Mouse (Mus musculus) hindbrain, postnatal 0 days (tissue): Measurements from ENCODE around the gene Tenm4. TPM values are rescaled to one million over a fixed set of nuclear protein-coding genes. Genes with fewer than 3 reads are reported as not detected.

Experiments used
- ATAC-seq: fragments of 200-750 bp; cut with Nextera tagmentation; 2 replicates; pipeline ENCODE4 v1.8.0; 2017; ENCODE audit warnings: mild to moderate bottlenecking, moderate TSS enrichment, moderate library complexity
- DNase-seq: peaks from one replicate; pipeline ENCODE4 v3.0.0-alpha.2; 2015; ENCODE audit warnings: low spot score
- H3K27ac ChIP-seq: fragments of 300-500 bp; sonication (generic); 2 replicates; pipeline ENCODE4 v1.5.1; 2014; ENCODE audit warnings: mild to moderate bottlenecking
- H3K27me3 ChIP-seq: fragments of 300-500 bp; sonication (generic); 2 replicates; pipeline ENCODE4 v1.6.1; 2014; ENCODE audit warnings: low read length, mixed read lengths; ENCODE audit not compliant: insufficient read depth
- H3K36me3 ChIP-seq: fragments of 300-500 bp; sonication (generic); 2 replicates; pipeline ENCODE4 v1.6.1; 2014; ENCODE audit warnings: low read length, mixed read lengths; ENCODE audit not compliant: insufficient read depth
- H3K4me1 ChIP-seq: fragments of 300-500 bp; sonication (generic); 2 replicates; pipeline ENCODE4 v1.6.1; 2014; ENCODE audit warnings: antibody characterized with exemption, low read length, mixed read lengths; ENCODE audit not compliant: insufficient read depth
- H3K4me2 ChIP-seq: fragments of 300-500 bp; sonication (generic); 2 replicates; pipeline ENCODE4 v1.6.1; 2014; ENCODE audit warnings: low read depth, mild to moderate bottlenecking, low read length, moderate library complexity, mixed read lengths
- H3K4me3 ChIP-seq: fragments of 300-500 bp; sonication (generic); 2 replicates; pipeline ENCODE4 v1.5.1; 2014; ENCODE audit warnings: low read length
- H3K9ac ChIP-seq: fragments of 300-500 bp; sonication (generic); replicated peaks from 2 replicates; pipeline ENCODE4 v1.6.1; 2014; ENCODE audit warnings: mild to moderate bottlenecking, low read length, moderate library complexity, mixed read lengths
- H3K9me3 ChIP-seq: fragments of 300-500 bp; sonication (generic); 2 replicates; pipeline ENCODE4 v1.6.1; 2016; ENCODE audit warnings: low read length, mixed read lengths
- CTCF ChIP-seq: IDR thresholded peaks from 2 replicates; pipeline ENCODE4 v1.5.1; 2016; ENCODE audit warnings: antibody characterized with exemption, control low read depth, low read depth
- WGBS: fragments of 180-500 bp; shearing (Covaris S2); extraction: QIAGEN DNeasy Blood & Tissue Kit; methylation state at CpG from one replicate; pipeline ENCODE4 v1.1.7; 2014; 5-methylcytosine and 5-hydroxymethylcytosine counted together
- polyA plus RNA-seq: library from polyadenylated mRNA; unstranded; fragments of >200 nt; fragmentation: Nextera tagmentation; extraction: Ambion mirVana; gene quantifications from 2 replicates; pipeline ENCODE4 v1.2.1, GENCODE M21; 2015
- total RNA-seq: library from RNA; depleted of rRNA; stranded (reverse); fragments of >200 nt; gene quantifications from 2 replicates; pipeline ENCODE4 v1.2.3, GENCODE M21; 2014

Tenm4 gene
- total and polyA plus RNA-seq, 2 experiments from 2014 or later = 24.1 to 49.7 TPM

- no peak for DNase-seq
- no peaks in the 10 kb centered on the region for H3K36me3 ChIP-seq
- no peaks in the 10 kb centered on the region for H3K27me3 ChIP-seq
These were observed 655.1 kb downstream of the Tenm4 start for GRCm38 (mm10) chr7:96826101-96826500.

GRCm38 (mm10) chr7:96826672-96827071, 655.6 kb downstream of the Tenm4 start:
- Histone ChIP-seq H3K4me2 (no peak overlapping the region), H3K9ac (no peak overlapping the region), H3K27ac (no peak overlapping the region), H3K27me3 (no peaks in the 10 kb centered on the region), H3K9me3 (no peaks in the 10 kb centered on the region), H3K36me3 (no peaks in the 10 kb centered on the region), H3K4me3 (no peak overlapping the region), H3K4me1 (no peaks in the 10 kb centered on the region)
- ATAC-seq = no peak
- TF ChIP-seq CTCF = no peak
- no peak for DNase-seq
- WGBS = 86% methylated on average over 6 of the region's 6 CpGs

More at GRCm38 (mm10) chr7:96826101-96826500, 655.1 kb downstream of the Tenm4 start:
- no peak overlapping the region for H3K9ac ChIP-seq
- no peak overlapping the region for H3K27ac ChIP-seq
- no peak overlapping the region for H3K4me3 ChIP-seq
- no peak overlapping the region for H3K4me2 ChIP-seq
- H3K4me1 ChIP-seq = no peaks in the 10 kb centered on the region
- H3K9me3 ChIP-seq = no peaks in the 10 kb centered on the region
- WGBS = 69% methylated on average over 6 of the region's 6 CpGs
- no peak for TF ChIP-seq CTCF
- ATAC-seq = peak; percentile 48; the same call in 1 of the 2 replicates

DNA sequence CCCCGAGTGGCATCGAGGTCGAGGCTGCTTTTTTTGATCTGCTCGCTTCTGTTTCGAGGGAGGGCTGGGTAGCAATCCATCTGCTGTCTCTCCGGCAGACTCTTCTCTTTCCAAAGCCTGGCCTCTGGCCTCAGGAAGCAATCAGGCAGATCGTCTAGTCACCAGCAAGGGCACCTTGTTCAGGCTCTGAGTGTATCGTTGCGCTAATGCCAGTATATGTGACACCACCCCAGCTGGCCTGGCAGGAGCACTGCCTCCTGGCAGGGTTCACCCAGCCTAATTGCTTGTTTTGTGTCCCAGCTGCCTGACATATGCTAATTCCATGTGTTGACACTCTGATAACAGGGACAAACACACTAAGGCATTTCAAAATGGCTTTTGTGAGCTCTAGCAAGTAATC, 661.5 kb downstream of the Tenm4 start:
- H3K27ac ChIP-seq = no peak overlapping the region
- ATAC-seq = peak; percentile 78
- no peak overlapping the region for H3K4me2 ChIP-seq
- H3K4me3 ChIP-seq = no peak overlapping the region
- H3K27me3 ChIP-seq = no peaks in the 10 kb centered on the region
- H3K4me1 ChIP-seq = 0 out of 2 replicates have a peak, but pooled peaks cover 13% of the 10 kb centered on the region
- H3K36me3 ChIP-seq = no peaks in the 10 kb centered on the region
- DNase-seq = peak; percentile 76
- H3K9ac ChIP-seq = no peak overlapping the region
- 0 out of 2 replicates have a peak, but pooled peaks have one; percentile 15 for TF ChIP-seq CTCF
- H3K9me3 ChIP-seq = no peaks in the 10 kb centered on the region
- 21% methylated on average over 9 of the region's 9 CpGs for WGBS

- no peak overlapping the region for H3K9ac ChIP-seq
- no peaks in the 10 kb centered on the region for H3K36me3 ChIP-seq
- no peak overlapping the region for H3K4me3 ChIP-seq
- TF ChIP-seq CTCF = no peak
- H3K9me3 ChIP-seq = no peaks in the 10 kb centered on the region
- H3K27me3 ChIP-seq = no peaks in the 10 kb centered on the region
- DNase-seq (no peak), ATAC-seq (peak; percentile 27; the same call in 1 of the 2 replicates)
- 0 out of 2 replicates have a peak, but pooled peaks cover 13% of the 10 kb centered on the region for H3K4me1 ChIP-seq
- no peak overlapping the region for H3K4me2 ChIP-seq
- WGBS = 49% methylated on average over 3 of the region's 3 CpGs
- no peak overlapping the region for H3K27ac ChIP-seq
These were observed 662.0 kb downstream of the Tenm4 start for GRCm38 (mm10) chr7:96833012-96833411.

DNA sequence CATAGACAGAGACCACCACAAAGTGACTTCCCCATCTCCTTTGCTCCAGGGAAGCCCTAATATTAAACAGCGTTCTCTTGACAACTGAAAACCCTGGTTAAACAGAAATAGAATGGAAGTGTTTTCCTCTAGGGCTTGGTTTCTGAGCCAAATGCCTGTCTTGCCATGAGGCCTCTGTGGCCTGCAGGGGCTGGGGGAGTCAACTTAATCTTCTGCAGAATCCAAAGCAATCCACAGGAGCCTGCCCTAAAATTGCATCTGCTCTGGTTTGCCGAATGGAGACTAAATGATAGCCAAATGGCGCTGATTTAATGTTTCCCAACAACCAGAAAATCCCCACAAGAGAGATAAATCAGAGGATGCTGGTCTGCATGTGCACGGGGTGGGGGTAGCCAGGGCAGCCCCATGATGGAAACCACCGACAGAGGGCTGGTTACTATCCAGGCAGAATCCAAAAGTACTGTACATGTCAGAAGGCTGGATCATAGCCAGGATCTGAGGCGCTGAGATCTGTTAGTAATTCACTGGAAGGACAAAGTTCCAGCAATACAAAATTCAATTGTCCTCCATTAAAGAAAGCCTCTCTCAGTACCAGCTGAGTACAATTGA, 663.7 kb downstream of the Tenm4 start:
- H3K4me1 ChIP-seq = 0 out of 2 replicates have a peak, but pooled peaks cover 13% of the 10 kb centered on the region
- H3K27me3 ChIP-seq = no peaks in the 10 kb centered on the region
- H3K4me3 ChIP-seq = no peak overlapping the region
- no peak overlapping the region for H3K9ac ChIP-seq
- ATAC-seq (peak; percentile 50; the same call in 1 of the 2 replicates), DNase-seq (peak; percentile 77)
- no peak overlapping the region for H3K4me2 ChIP-seq
- H3K27ac ChIP-seq = no peak overlapping the region
- no peaks in the 10 kb centered on the region for H3K9me3 ChIP-seq
- H3K36me3 ChIP-seq = 0 out of 2 replicates have a peak, but pooled peaks cover 5% of the 10 kb centered on the region
- WGBS = 25% methylated on average over 6 of the region's 6 CpGs
- peak; percentile 21; the same call in 1 of the 2 replicates for TF ChIP-seq CTCF

DNA sequence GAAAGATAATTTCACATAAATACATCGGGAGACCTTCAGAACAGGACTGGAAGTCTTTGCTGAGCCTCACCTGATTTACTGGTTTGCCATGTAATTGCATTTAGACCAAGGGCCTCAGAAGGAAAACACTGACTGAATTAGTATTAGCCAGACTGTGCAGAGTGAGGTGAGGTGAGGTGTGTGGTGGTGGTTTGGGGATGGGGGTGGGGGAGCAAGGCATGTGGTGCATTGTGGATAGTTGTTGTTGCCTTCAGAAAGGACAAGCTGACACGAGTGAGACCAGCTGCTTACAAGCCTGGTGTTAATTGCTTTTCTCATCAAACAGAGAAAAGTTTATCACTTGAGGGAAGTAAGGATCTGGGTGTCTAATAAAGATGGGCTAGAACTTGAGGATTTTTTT, 664.3 kb downstream of the Tenm4 start:
- no peak for TF ChIP-seq CTCF
- Histone ChIP-seq H3K4me2 (no peak overlapping the region), H3K27me3 (no peaks in the 10 kb centered on the region), H3K27ac (no peak overlapping the region), H3K4me1 (0 out of 2 replicates have a peak, but pooled peaks cover 13% of the 10 kb centered on the region), H3K9ac (no peak overlapping the region), H3K36me3 (0 out of 2 replicates have a peak, but pooled peaks cover 5% of the 10 kb centered on the region), H3K4me3 (no peak overlapping the region), H3K9me3 (no peaks in the 10 kb centered on the region)
- no peak for DNase-seq
- 31% methylated on average over 2 of the region's 2 CpGs for WGBS
- ATAC-seq = no peak

- Histone ChIP-seq H3K4me2 (no peak overlapping the region), H3K27me3 (no peaks in the 10 kb centered on the region), H3K36me3 (0 out of 2 replicates have a peak, but pooled peaks cover 5% of the 10 kb centered on the region), H3K27ac (no peak overlapping the region), H3K9me3 (no peaks in the 10 kb centered on the region), H3K4me3 (no peak overlapping the region), H3K4me1 (0 out of 2 replicates have a peak, but pooled peaks cover 3% of the 10 kb centered on the region), H3K9ac (no peak overlapping the region)
- DNase-seq (peak; percentile 39), ATAC-seq (peak; percentile 52; the same call in 1 of the 2 replicates)
- 61% methylated on average over 8 of the region's 8 CpGs for WGBS
- no peak for TF ChIP-seq CTCF
These were observed 667.3 kb downstream of the Tenm4 start for GRCm38 (mm10) chr7:96838271-96838841.
